Mouse (Mus musculus) midbrain, embryonic 16.5 days (tissue): ENCODE results near the gene Patj. TPM values are rescaled to one million over a fixed set of nuclear protein-coding genes. Genes with fewer than 3 reads are reported as not detected.
"Not testable (repeated sequence)": the region's sequence is repeated elsewhere in the genome, so short reads cannot be mapped to it uniquely, and the experiment has no call there.

Experiments
- ATAC-seq: fragments of 200-750 bp; cut with Nextera tagmentation; 2 replicates; pipeline ENCODE4 v1.8.0; 2017; ENCODE audit warnings: moderate TSS enrichment
- H3K27ac ChIP-seq: fragments of 300-500 bp; sonication (generic); 2 replicates; pipeline ENCODE4 v1.5.1; 2014; ENCODE audit warnings: mild to moderate bottlenecking, low read length, mixed read lengths
- H3K27me3 ChIP-seq: fragments of 300-500 bp; sonication (generic); 2 replicates; pipeline ENCODE4 v1.6.1; 2014; ENCODE audit warnings: low read depth, low read length, mixed read lengths; ENCODE audit not compliant: control insufficient read depth, insufficient read depth
- H3K36me3 ChIP-seq: fragments of 300-500 bp; sonication (generic); 2 replicates; pipeline ENCODE4 v1.6.1; 2014; ENCODE audit warnings: mild to moderate bottlenecking, low read length, moderate library complexity, mixed read lengths; ENCODE audit not compliant: control insufficient read depth, insufficient read depth
- H3K4me1 ChIP-seq: fragments of 300-500 bp; sonication (generic); 2 replicates; pipeline ENCODE4 v1.6.1; 2014; ENCODE audit warnings: mild to moderate bottlenecking, low read length, mixed read lengths; ENCODE audit not compliant: control insufficient read depth, insufficient read depth
- H3K4me2 ChIP-seq: fragments of 300-500 bp; sonication (generic); 2 replicates; pipeline ENCODE4 v1.6.1; 2014; ENCODE audit warnings: mild to moderate bottlenecking, low read length, mixed read lengths
- H3K4me3 ChIP-seq: fragments of 300-500 bp; sonication (generic); 2 replicates; pipeline ENCODE4 v1.5.1; 2014; ENCODE audit warnings: low read depth, mild to moderate bottlenecking, low read length, moderate library complexity, mixed read lengths
- H3K9ac ChIP-seq: fragments of 300-500 bp; sonication (generic); 2 replicates; pipeline ENCODE4 v1.6.1; 2014; ENCODE audit warnings: low read depth, low read length, mixed read lengths
- H3K9me3 ChIP-seq: fragments of 300-500 bp; sonication (generic); replicated peaks from 2 replicates; pipeline ENCODE4 v1.6.1; 2014; ENCODE audit warnings: mild to moderate bottlenecking, low read length, mixed read lengths; ENCODE audit not compliant: control insufficient read depth, poor library complexity, severe bottlenecking
- WGBS: fragments of 180-500 bp; shearing (Covaris S2); extraction: QIAGEN DNeasy Blood & Tissue Kit; methylation state at CpG from one replicate; pipeline ENCODE4 v1.1.7; 2014; 5-methylcytosine and 5-hydroxymethylcytosine counted together
- polyA plus RNA-seq: library from polyadenylated mRNA; unstranded; fragments of >200 nt; fragmentation: Nextera tagmentation; extraction: Ambion mirVana; gene quantifications from 2 replicates; pipeline ENCODE4 v1.2.1, GENCODE M21; 2015

Patj gene
- polyA plus RNA-seq, 1 experiment from 2014 or later = 9.9 TPM

DNA sequence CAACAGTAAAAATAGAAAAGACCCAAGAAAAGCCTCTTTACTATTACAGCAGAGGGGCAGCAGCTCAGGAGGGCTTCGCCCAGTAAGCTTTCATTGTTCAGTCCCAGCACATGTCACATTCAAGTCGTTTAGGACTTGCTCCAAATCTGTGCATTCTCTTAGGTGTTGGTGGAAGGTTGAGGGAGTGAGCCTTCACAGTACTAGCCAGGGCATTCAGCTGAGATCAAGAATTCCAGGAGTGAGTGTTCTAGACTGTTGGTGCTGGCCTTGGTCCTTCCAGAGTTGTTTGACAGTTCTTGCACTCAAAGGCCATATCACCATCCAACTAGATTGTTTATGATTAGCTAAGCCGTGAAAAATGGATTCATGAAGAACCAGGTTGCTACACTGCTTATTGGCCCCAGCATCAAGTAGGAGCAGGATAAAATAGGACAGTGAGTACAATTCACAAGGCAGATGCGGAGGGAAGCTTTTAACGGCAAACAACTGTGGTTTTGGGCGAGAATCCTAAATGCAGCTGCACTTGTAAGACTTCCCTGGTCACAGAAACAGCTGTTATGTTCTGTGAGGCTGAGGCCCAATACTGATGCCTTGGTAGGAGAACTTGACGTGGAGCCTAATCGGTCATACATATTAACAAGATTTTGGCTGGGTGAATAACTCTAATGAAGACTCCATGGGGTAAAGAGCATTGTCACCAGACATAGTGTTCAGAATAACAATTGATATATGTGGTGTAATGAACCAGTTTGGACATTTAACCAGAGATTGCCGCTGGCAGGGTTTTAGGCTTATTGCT, 225.6 kb downstream of the Patj start:
- WGBS = 63% methylated on average over 9 of the region's 9 CpGs
- no peak overlapping the region for H3K9ac ChIP-seq
- no peaks in the 10 kb centered on the region for H3K36me3 ChIP-seq
- H3K9me3 ChIP-seq = no peaks in the 10 kb centered on the region
- H3K4me1 ChIP-seq = no peaks in the 10 kb centered on the region; the same call in 1 of the 2 replicates
- no peaks in the 10 kb centered on the region for H3K27me3 ChIP-seq
- H3K4me3 ChIP-seq = no peak overlapping the region
- H3K4me2 ChIP-seq = no peak overlapping the region
- ATAC-seq = peak; percentile 34
- H3K27ac ChIP-seq = no peak overlapping the region

DNA sequence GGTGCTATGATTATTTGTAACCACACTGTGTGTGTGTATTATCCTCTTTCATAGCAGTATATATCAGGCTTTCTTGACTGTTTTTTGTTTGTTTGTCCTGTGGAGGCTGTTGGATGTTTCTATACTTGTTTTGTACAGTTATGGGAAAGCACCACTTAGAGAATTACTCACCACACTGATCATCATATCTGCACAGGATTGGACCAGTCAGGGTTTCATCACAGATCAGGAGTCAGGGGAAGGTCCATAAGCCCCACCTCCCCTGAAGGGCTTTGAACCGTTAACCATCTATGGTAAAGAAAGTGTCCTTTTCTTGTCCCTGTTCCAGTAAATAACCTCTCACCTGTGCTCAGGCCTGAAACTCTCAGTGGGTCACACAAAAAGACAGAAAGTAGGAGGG, 226.6 kb downstream of the Patj start:
- no peaks in the 10 kb centered on the region for H3K9me3 ChIP-seq
- no peaks in the 10 kb centered on the region; the same call in 1 of the 2 replicates for H3K4me1 ChIP-seq
- H3K27ac ChIP-seq = no peak overlapping the region
- no peaks in the 10 kb centered on the region for H3K36me3 ChIP-seq
- WGBS = 73% methylated on average over 1 of the region's 1 CpGs
- no peak overlapping the region for H3K4me3 ChIP-seq
- no peaks in the 10 kb centered on the region for H3K27me3 ChIP-seq
- ATAC-seq = no peak
- H3K9ac ChIP-seq = no peak overlapping the region
- no peak overlapping the region for H3K4me2 ChIP-seq

DNA sequence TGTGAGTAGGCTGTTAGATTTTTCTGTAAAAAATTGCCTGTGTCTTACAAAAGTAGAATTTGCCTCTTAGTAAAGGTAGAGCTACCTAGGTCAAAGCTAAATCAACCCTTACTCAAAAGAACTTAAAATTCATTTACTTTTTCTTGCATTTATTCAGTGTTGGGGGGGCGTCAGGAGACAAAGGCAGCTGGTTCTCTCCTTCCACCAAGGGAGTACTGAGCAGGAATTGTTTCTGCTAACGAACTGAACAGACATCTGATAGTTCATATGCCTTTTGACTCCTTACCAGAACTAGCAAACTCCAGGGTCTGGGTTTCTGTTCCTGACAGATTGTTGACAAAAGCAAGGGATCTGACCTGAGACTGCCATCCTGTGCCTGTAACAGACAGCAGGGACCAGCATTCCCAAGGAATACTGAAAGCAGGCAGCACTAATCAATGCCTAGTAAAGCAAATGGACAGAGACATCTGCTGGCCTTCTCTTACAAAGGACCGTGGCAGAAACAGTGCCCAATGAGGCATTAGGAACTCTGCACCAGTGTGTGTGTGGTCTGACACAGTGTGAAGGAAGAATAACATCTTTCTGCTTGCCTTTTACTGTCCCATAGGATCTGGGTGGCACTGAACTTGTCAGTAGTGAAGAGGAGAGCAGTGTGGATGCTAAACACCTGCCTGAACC, 227.6 kb downstream of the Patj start:
- Histone ChIP-seq H3K4me2 (no peak overlapping the region), H3K9me3 (no peaks in the 10 kb centered on the region), H3K36me3 (no peaks in the 10 kb centered on the region), H3K4me1 (no peaks in the 10 kb centered on the region; the same call in 1 of the 2 replicates), H3K27ac (no peak overlapping the region), H3K9ac (no peak overlapping the region), H3K27me3 (no peaks in the 10 kb centered on the region), H3K4me3 (no peak overlapping the region)
- 28% methylated on average over 3 of the region's 3 CpGs for WGBS
- peak; percentile 53; the same call in 1 of the 2 replicates for ATAC-seq

DNA sequence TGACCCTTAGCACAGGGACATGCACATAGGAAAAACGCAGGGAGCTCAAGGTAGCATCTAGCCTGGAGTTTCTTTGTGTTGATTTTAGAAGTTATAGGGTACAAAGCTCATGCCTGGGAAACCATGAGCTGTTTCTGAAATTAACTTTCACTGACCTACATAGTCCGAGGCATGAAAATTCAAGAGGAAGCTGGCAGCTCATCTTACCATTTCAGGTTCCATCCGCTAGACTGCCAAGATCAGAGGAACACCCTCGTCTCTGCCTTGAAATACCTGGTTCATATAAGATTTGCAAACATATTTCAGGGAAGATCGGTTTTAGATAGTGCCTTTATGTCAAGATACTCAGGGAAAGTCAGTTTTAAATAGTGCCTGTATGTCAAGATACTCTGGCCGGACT, 232.7 kb downstream of the Patj start:
- H3K4me3 ChIP-seq = no peak overlapping the region
- H3K4me1 ChIP-seq = no peaks in the 10 kb centered on the region; the same call in 1 of the 2 replicates
- ATAC-seq = no peak
- H3K4me2 ChIP-seq = no peak overlapping the region
- H3K27me3 ChIP-seq = no peaks in the 10 kb centered on the region
- 92% methylated on average over 6 of the region's 6 CpGs for WGBS
- no peaks in the 10 kb centered on the region for H3K36me3 ChIP-seq
- no peak overlapping the region for H3K9ac ChIP-seq
- H3K27ac ChIP-seq = no peak overlapping the region
- no peaks in the 10 kb centered on the region for H3K9me3 ChIP-seq

DNA sequence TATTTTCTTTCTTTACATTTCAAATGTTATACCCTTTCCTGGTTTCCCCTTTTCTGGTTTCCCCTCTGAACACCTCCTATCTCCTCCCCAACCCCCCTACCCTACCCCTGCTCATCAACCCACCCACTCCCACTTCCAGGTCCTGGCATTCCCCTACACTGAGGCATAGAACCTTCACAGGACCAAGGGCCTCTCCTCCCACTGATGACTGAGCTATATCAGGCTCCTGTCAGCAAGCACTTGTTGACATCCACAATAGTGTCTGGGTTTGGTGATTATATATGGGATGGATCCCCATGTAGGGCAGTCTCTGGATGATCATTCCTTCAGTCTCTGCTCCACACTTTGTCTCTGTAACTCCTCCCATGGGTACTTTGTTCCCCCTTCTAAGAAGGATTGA, 233.6 kb downstream of the Patj start:
- not testable (repeated sequence) for H3K36me3 ChIP-seq, H3K27me3 ChIP-seq, H3K4me3 ChIP-seq, H3K9me3 ChIP-seq, H3K4me1 ChIP-seq, H3K27ac ChIP-seq, H3K9ac ChIP-seq, H3K4me2 ChIP-seq, ATAC-seq

DNA sequence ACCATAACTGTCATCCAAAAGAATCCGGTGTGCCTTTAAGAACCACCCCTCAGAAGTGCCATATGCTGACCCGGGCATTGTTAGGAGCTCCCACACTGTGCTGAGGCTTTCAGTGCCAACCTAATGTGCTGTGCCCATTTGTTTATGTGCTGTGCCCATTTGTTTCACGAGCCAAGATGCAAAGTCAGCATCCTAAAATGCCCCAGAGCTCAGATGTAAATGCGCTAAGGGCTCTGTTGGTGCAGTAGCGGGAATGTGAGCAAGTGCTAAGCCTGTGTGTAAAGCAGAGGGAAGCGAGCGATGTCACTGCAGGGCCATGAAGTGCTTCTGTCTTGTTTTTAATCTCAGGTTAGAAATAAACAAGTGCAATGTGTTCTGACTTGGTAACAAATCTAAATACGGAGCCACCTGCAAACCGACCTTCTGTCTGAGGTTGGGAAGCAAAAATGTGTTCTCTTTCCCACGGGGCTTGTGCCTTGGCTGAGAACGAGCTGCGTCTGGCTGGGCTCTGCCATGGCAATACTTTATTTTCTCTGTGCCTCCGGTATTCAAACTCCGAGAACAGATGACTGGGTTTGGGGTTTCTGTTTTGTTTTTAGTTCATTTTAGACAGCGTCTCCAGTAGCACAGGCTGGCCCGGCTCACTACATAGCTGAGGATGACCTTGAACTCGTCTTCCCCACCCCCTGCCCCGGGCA, 239.7 kb downstream of the Patj start:
- H3K4me3 ChIP-seq = no peak overlapping the region
- no peak overlapping the region for H3K4me2 ChIP-seq
- H3K4me1 ChIP-seq = no peaks in the 10 kb centered on the region
- WGBS = 84% methylated on average over 18 of the region's 18 CpGs
- H3K36me3 ChIP-seq = no peaks in the 10 kb centered on the region
- no peaks in the 10 kb centered on the region; the same call in 1 of the 2 replicates for H3K9me3 ChIP-seq
- ATAC-seq = no peak
- H3K9ac ChIP-seq = no peak overlapping the region
- H3K27me3 ChIP-seq = no peaks in the 10 kb centered on the region
- no peak overlapping the region for H3K27ac ChIP-seq

DNA sequence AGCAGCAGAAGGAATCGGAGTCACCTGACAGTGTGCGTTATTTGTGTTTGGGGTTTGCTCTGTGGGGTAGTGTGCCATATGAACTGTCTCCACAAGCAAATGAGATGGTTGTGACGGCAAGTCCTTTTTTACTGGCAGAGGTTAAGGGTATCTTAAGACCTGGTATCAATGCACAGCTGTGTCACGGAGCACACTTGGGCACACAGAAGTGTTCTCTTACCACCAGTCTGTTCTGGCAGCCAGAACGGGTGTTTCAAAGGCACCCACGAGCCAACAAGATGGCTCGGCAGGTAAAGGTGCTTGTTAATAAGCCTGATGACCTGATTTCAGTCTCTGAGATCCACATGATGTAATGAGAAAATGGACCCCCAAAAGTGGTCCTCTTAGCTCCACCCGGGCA, 243.1 kb downstream of the Patj start:
- H3K9ac ChIP-seq = no peak overlapping the region
- H3K27ac ChIP-seq = no peak overlapping the region
- H3K4me3 ChIP-seq = no peak overlapping the region
- H3K27me3 ChIP-seq = no peaks in the 10 kb centered on the region
- H3K36me3 ChIP-seq = no peaks in the 10 kb centered on the region
- H3K4me2 ChIP-seq = no peak overlapping the region
- ATAC-seq = no peak
- 94% methylated on average over 8 of the region's 8 CpGs for WGBS
- no peaks in the 10 kb centered on the region; the same call in 1 of the 2 replicates for H3K9me3 ChIP-seq
- no peaks in the 10 kb centered on the region for H3K4me1 ChIP-seq

DNA sequence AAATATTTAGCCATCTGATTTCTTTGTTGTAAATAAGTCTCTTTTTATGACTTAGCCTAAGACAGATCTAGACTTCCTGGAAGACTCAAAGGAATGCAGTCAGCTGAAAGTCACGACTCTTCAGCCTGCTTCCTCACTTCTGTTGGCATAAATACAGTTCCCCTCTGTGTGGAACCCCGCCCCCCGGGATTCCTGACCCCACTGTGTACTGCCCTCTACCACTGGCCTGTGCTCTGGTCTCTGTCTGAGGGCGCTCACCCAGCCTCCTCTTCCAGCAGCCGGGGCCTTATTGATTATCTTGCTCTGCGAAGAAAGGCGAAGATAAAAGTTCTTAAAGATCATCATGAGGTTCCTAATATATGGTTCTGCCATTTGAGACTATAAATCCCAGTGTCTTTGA, 258.1 kb downstream of the Patj start:
- H3K36me3 ChIP-seq = no peaks in the 10 kb centered on the region
- no peaks in the 10 kb centered on the region for H3K9me3 ChIP-seq
- 76% methylated on average over 7 of the region's 7 CpGs for WGBS
- H3K4me1 ChIP-seq = no peaks in the 10 kb centered on the region
- H3K27me3 ChIP-seq = no peaks in the 10 kb centered on the region
- no peak overlapping the region for H3K4me3 ChIP-seq
- no peak overlapping the region for H3K4me2 ChIP-seq
- H3K9ac ChIP-seq = no peak overlapping the region
- no peak overlapping the region for H3K27ac ChIP-seq
- no peak for ATAC-seq

DNA sequence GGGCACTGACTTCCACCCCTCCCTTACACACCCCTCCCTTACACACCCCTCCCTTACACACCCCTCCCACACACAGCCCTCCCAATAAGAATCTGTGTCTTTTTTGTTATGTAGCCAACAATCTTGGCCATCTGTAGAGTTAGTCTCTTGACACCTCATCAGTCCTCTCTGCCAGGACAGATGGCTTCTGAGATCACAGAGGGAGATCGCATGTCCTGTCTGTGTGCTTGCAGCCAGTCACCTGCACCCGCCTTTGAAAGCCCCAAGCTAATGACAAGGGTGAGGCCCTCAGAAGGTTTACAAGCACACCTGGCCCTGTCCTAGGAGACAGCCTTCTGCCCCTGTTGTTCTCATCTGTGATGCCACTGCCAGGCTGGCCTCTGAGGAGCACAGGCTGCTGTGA, 258.8 kb downstream of the Patj start:
- no peak for ATAC-seq
- Histone ChIP-seq H3K27ac (no peak overlapping the region), H3K27me3 (no peaks in the 10 kb centered on the region), H3K36me3 (no peaks in the 10 kb centered on the region), H3K4me3 (no peak overlapping the region), H3K4me1 (no peaks in the 10 kb centered on the region), H3K9ac (no peak overlapping the region), H3K4me2 (no peak overlapping the region), H3K9me3 (no peaks in the 10 kb centered on the region)
- 78% methylated on average over 2 of the region's 2 CpGs for WGBS
